Comparison of ENCODE assay signal across 8 mouse cellular contexts in genomic region chr11:52374340-52374739, GRCm38 (mm10). TPM values are rescaled to one million over a fixed set of nuclear protein-coding genes. Genes with fewer than 3 reads are reported as not detected.
A peak's percentile ranks its signal among the peaks of the same experiment; 100 is the strongest.
DNase-seq lines count a peak whose midpoint lies in the region; ATAC-seq lines count a peak whose summit lies in the region.

No protein-coding gene starts in this region.

- H3K36me3 ChIP-seq in intestine, embryonic 14.5 days (ENCODE audit: control insufficient read depth, insufficient read depth, low read length) = peaks cover 51% of the 10 kb centered on the region

- H3K4me2 ChIP-seq in intestine, embryonic 14.5 days (ENCODE audit: low read length) = no peak overlapping the region

- ATAC-seq in intestine, embryonic 14.5 days (replicated peaks; ENCODE audit: low FRiP score, low TSS enrichment, low read depth) = no peak

- peaks cover 17% of the 10 kb centered on the region for H3K4me1 ChIP-seq in intestine, embryonic 14.5 days (replicated peaks; ENCODE audit: control insufficient read depth, insufficient read depth, low read length)

- DNase-seq in right cerebral cortex, adult 18-20 months = peak; percentile 34
- no peak for DNase-seq in right cerebral cortex, postnatal 36 days (ENCODE audit: low spot score in 2 of 2)
- DNase-seq in adrenal gland, adult 2 months = peak; percentile 67
- peak; percentile 86 for DNase-seq in gastrocnemius, adult 18-20 months (ENCODE audit: low spot score)
- peak; percentile 72 for DNase-seq in intestine, embryonic 14.5 days (ENCODE audit: low spot score)
- DNase-seq in lung, postnatal 36 days = peak; percentile 76
- DNase-seq in spleen, postnatal 10 days (ENCODE audit: low spot score in 2 of 2) = peak; percentile 52 to 76
- DNase-seq in frontal cortex, postnatal 10 days (ENCODE audit: low spot score in 2 of 2) = no peak

- no peaks in the 10 kb centered on the region for H3K9me3 ChIP-seq in intestine, embryonic 14.5 days (ENCODE audit: control insufficient read depth, low read length)

- no peaks in the 10 kb centered on the region for H3K27me3 ChIP-seq in intestine, embryonic 14.5 days (replicated peaks; ENCODE audit: control insufficient read depth, insufficient read depth, low read length)

- WGBS in intestine, embryonic 14.5 days = 52% methylated on average over 6 of the region's 6 CpGs

- no peak overlapping the region for H3K27ac ChIP-seq in intestine, embryonic 14.5 days (ENCODE audit: low read depth)

- H3K9ac ChIP-seq in intestine, embryonic 14.5 days (ENCODE audit: low read length) = no peak overlapping the region

- no peak overlapping the region for H3K4me3 ChIP-seq in intestine, embryonic 14.5 days (ENCODE audit: low read depth, low read length)

RNA-seq across cellular contexts. Expression of gene Vdac1, which starts 13.7 kb away (rescaled TPM):
- total RNA-seq in adrenal gland, adult 2 months (2021) = 100 to 1,000 TPM; 353 to 458 TPM
- 52.6 and 60.1 TPM in 2 replicates for polyA plus RNA-seq in adrenal gland, adult 2 months (2012; rRNA removed)
- 1,000 to 10,000 TPM; 1,411 to 1,472 TPM for total RNA-seq in gastrocnemius, adult 18-20 months (2021)
- 235 and 250 TPM in 2 replicates for polyA plus RNA-seq in intestine, embryonic 14.5 days (2014; fragmentation: Nextera tagmentation; extraction: Ambion mirVana)

RNA-seq across cellular contexts. Expression of gene 9530068E07Rik, which starts 21.9 kb away (rescaled TPM):
- 100 to 1,000 TPM; 142 to 144 TPM for total RNA-seq in adrenal gland, adult 2 months (2021)
- polyA plus RNA-seq in adrenal gland, adult 2 months (2012; rRNA removed) = 241 and 242 TPM in 2 replicates
- total RNA-seq in gastrocnemius, adult 18-20 months (2021) = 10 to 100 TPM; 41.5 to 45.8 TPM
- polyA plus RNA-seq in intestine, embryonic 14.5 days (2014; fragmentation: Nextera tagmentation; extraction: Ambion mirVana) = 194 and 228 TPM in 2 replicates

Comparison
In these comparisons a context has a peak if more than half of its experiments do, and no peak if none do; other contexts are left out.
1. DNase-seq: peak in right cerebral cortex, adult 18-20 months (single experiment), adrenal gland, adult 2 months (single experiment), gastrocnemius, adult 18-20 months (single experiment), intestine, embryonic 14.5 days (single experiment), lung, postnatal 36 days (single experiment) and spleen, postnatal 10 days (2 of 2); none in right cerebral cortex, postnatal 36 days (0 of 2) and frontal cortex, postnatal 10 days (0 of 2).